Mouse (Mus musculus): ENCODE measurements around the gene Fto. TPM values are rescaled to one million over a fixed set of nuclear protein-coding genes. Genes with fewer than 3 reads are reported as not detected.

Gene Fto
- polyA plus RNA-seq, 1 experiment: 11.9 TPM

DNA sequence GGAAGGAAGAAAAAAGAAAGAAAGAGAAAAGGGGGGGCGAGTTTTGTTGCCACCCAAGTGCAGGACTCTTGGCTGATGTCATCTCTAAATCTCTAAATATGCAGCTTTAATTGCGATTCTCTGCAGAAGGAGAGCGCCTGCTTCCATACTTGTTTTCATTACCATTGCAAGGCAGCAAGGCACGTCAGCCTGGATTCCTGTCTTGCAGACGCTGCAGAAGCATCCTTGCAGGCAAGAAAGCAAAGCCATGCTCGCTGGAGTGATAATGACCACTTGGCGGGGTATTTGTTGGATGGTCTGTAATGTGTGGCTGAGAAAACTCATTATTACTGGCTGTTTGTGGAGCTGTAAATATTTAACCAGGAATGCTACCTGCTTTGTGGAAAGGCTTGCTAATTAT is 396.4 kb downstream of the Fto start:
- 49% methylated on average over 7 of the region's 7 CpGs for WGBS
- Histone ChIP-seq H3K4me3 (ENCODE audit: extremely low read depth, insufficient read depth, insufficient read length) (no peak overlapping the region), H3K27ac (ENCODE audit: insufficient read depth, low read length) (no peak overlapping the region), H3K36me3 (ENCODE audit: control insufficient read depth, insufficient read depth, low read length) (no peaks in the 10 kb centered on the region), H3K4me1 (ENCODE audit: control insufficient read depth, insufficient read depth, insufficient read length) (no peaks in the 10 kb centered on the region), H3K27me3 (ENCODE audit: control insufficient read depth, insufficient read depth, low read length) (peaks cover 4% of the 10 kb centered on the region; the same call in 1 of the 2 replicates)
- no peak for TF ChIP-seq CTCF (IDR thresholded peaks at IDR 0.05; ENCODE audit: extremely low read depth, insufficient read depth, insufficient read length, insufficient replicate concordance)
- TF ChIP-seq POLR2A (IDR thresholded peaks at IDR 0.05; ENCODE audit: low read depth, low read length): no peak
- no peak for DNase-seq (ENCODE audit: low read depth in 1 of 2, low spot score in 2 of 2)

DNA sequence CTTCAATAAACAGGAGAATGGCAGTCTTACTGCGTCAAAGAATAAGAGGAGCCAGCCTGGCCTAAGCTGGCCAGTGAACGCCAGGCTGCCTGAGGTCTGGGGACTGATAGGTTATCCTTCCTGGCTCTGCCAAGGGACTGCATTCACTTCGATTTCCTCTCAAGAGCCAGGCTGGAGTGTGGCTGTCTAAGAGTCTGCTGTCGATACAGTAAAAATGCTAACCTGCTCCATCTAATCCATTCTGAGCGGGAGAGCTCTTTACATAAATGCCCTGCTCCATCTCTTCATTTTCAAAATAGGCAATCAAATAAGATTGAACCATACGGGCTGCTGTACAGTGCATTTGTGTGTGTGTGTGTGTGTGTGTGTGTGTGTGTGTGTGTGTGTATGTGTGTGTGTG is 397.9 kb downstream of the Fto start:
- 62% methylated on average over 6 of the region's 6 CpGs for WGBS
- Histone ChIP-seq H3K27me3 (ENCODE audit: control insufficient read depth, insufficient read depth, low read length) (peaks cover 4% of the 10 kb centered on the region; the same call in 1 of the 2 replicates), H3K36me3 (ENCODE audit: control insufficient read depth, insufficient read depth, low read length) (no peaks in the 10 kb centered on the region), H3K27ac (ENCODE audit: insufficient read depth, low read length) (no peak overlapping the region), H3K4me3 (ENCODE audit: extremely low read depth, insufficient read depth, insufficient read length) (no peak overlapping the region), H3K4me1 (ENCODE audit: control insufficient read depth, insufficient read depth, insufficient read length) (no peaks in the 10 kb centered on the region)
- TF ChIP-seq CTCF (IDR thresholded peaks at IDR 0.05; ENCODE audit: extremely low read depth, insufficient read depth, insufficient read length, insufficient replicate concordance) (no peak), POLR2A (IDR thresholded peaks at IDR 0.05; ENCODE audit: low read depth, low read length) (no peak)
- no peak for DNase-seq (ENCODE audit: low read depth in 1 of 2, low spot score in 2 of 2)

DNA sequence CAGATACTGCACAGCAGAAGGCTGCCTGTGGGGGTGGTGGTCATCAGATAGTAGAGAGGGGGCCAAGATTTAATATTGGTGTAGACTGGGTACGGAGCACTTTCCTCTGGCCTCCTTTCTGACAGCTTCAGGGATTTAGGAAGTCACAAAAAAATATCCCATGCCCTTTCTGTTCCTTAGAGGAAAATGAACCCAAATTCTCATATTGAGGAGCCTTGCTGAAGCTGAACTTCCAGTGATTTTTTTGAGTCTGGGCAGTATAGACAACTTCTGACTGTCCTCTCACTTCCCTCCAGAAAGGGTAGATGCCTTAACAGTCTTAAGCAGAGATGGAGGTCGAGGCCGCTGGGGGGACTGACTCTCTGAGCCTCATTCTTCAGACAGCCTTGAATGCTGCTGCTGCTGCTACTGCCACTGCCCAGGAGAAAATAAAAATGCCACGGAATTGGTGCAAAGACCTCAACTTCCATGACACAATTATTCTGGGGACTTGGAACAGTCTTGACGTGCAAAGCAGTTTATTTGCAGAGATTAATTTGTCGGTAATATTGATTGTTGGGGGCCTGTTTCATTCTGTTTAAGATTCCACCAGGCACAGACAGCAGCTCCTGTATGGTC is 398.8 kb downstream of the Fto start:
- H3K4me3 ChIP-seq (ENCODE audit: extremely low read depth, insufficient read depth, insufficient read length): no peak overlapping the region
- H3K4me1 ChIP-seq (ENCODE audit: control insufficient read depth, insufficient read depth, insufficient read length): no peaks in the 10 kb centered on the region
- TF ChIP-seq POLR2A (IDR thresholded peaks at IDR 0.05; ENCODE audit: low read depth, low read length): no peak
- no peak for TF ChIP-seq CTCF (IDR thresholded peaks at IDR 0.05; ENCODE audit: extremely low read depth, insufficient read depth, insufficient read length, insufficient replicate concordance)
- DNase-seq (ENCODE audit: low read depth in 1 of 2, low spot score in 2 of 2): no peak
- no peak overlapping the region for H3K27ac ChIP-seq (ENCODE audit: insufficient read depth, low read length)
- H3K36me3 ChIP-seq (ENCODE audit: control insufficient read depth, insufficient read depth, low read length): no peaks in the 10 kb centered on the region
- WGBS: 41% methylated on average over 6 of the region's 6 CpGs
- peaks cover 4% of the 10 kb centered on the region; the same call in 1 of the 2 replicates for H3K27me3 ChIP-seq (ENCODE audit: control insufficient read depth, insufficient read depth, low read length)

DNA sequence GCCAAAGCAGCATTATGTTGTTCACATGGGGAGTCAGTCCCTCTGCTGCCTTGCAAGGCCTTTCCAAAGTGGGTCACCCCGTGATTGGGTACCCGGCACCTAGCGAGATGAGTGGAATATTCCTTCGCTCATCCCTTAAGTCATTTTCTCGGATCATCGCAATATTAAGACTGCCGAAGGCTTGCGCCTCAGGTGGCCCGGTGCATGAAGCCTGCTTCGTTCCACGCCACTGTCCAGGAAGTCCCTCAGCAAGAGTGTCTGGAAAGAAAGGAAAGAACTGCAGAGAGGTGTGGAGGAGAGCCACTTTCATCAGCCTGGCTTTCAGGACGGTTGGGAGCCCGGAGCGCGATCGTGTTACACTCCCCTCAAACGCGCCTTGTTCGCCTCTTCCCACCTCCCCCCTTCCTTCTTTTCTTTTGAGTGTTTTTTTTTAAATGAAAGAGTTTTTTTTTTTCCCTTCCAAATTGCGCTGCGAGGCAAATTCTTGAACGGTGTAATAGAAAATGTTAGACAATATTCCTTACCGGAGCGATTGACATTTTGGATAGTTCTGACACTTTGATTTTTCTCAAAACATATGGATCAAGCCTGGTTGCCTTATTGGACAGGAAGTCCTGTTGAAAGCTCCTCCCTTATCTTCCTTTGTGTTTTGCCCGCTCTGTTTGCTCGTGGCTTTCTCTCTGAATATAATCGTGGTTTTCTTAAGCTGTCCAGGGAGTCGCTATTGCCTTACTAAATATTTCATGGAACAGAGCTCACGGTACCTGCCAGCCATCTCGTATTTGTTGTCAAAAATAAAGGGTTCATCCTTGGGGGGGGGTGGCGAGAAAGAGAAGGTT is 399.6 kb downstream of the Fto start:
- H3K4me1 ChIP-seq (ENCODE audit: control insufficient read depth, insufficient read depth, insufficient read length): no peaks in the 10 kb centered on the region
- H3K27ac ChIP-seq (ENCODE audit: insufficient read depth, low read length): no peak overlapping the region
- H3K36me3 ChIP-seq (ENCODE audit: control insufficient read depth, insufficient read depth, low read length): no peaks in the 10 kb centered on the region
- H3K4me3 ChIP-seq (ENCODE audit: extremely low read depth, insufficient read depth, insufficient read length): no peak overlapping the region
- peaks cover 4% of the 10 kb centered on the region; the same call in 1 of the 2 replicates for H3K27me3 ChIP-seq (ENCODE audit: control insufficient read depth, insufficient read depth, low read length)
- TF ChIP-seq CTCF (IDR thresholded peaks at IDR 0.05; ENCODE audit: extremely low read depth, insufficient read depth, insufficient read length, insufficient replicate concordance) (no peak), POLR2A (IDR thresholded peaks at IDR 0.05; ENCODE audit: low read depth, low read length) (no peak)
- no peak for DNase-seq (ENCODE audit: low read depth in 1 of 2, low spot score in 2 of 2)
- WGBS: 11% methylated on average over 31 of the region's 31 CpGs

DNA sequence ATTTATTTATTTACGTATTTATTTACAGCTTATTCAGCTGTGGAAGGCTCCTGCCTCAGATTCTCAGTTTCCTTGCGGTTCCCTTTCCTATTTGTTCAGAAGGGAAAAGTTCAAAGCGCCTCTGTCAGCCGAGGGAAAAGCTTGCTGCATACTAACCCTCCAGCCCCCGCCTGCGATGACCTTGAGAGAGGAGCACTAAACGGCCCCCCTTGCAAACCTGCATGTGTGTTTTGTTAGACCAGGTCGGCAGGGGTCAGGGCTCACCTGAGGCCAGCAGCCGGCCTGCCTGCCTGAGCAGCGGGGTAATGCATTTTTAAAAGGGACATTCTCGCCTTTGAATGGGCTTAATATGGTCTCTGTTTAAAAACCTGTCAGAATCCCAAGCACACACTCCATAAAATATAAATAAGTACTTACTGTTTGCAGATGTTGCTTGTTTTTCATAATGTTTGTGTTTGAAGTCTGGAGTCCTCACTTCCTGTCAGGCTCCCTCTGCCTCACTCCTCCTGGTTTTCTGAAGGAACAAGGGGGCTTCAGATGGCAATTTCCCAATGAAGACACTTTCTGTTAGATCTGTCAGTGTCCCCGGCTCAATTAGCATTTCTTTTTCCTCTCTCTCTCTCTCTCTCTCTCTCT is 400.5 kb downstream of the Fto start:
- TF ChIP-seq CTCF (IDR thresholded peaks at IDR 0.05; ENCODE audit: extremely low read depth, insufficient read depth, insufficient read length, insufficient replicate concordance) (no peak), POLR2A (IDR thresholded peaks at IDR 0.05; ENCODE audit: low read depth, low read length) (no peak)
- WGBS: 15% methylated on average over 12 of the region's 12 CpGs
- Histone ChIP-seq H3K4me3 (ENCODE audit: extremely low read depth, insufficient read depth, insufficient read length) (no peak overlapping the region), H3K4me1 (ENCODE audit: control insufficient read depth, insufficient read depth, insufficient read length) (no peaks in the 10 kb centered on the region), H3K27me3 (ENCODE audit: control insufficient read depth, insufficient read depth, low read length) (peaks cover 4% of the 10 kb centered on the region; the same call in 1 of the 2 replicates), H3K36me3 (ENCODE audit: control insufficient read depth, insufficient read depth, low read length) (no peaks in the 10 kb centered on the region), H3K27ac (ENCODE audit: insufficient read depth, low read length) (no peak overlapping the region)
- no peak for DNase-seq (ENCODE audit: low read depth in 1 of 2, low spot score in 2 of 2)

DNA sequence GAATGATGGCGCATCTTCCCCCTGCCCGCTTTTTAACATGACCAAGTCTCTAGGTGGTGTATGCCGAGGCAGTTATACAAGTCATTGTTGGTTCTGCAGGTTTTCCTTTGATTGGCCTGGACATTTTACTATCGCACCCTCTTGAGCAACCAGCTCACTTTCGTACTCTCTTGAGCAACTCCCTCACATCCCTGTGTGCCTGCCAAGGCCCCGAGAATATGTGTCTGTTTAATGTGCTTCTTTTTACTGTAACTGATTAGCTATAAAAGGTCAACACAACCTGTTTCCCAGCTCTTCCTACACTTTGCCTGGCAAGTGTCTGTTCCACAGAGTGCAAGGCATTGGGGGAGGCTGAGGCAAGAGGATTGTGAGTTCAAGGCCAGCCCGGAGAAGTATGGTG is 401.4 kb downstream of the Fto start:
- DNase-seq (ENCODE audit: low read depth in 1 of 2, low spot score in 2 of 2): no peak
- Histone ChIP-seq H3K4me1 (ENCODE audit: control insufficient read depth, insufficient read depth, insufficient read length) (no peaks in the 10 kb centered on the region), H3K27ac (ENCODE audit: insufficient read depth, low read length) (no peak overlapping the region), H3K36me3 (ENCODE audit: control insufficient read depth, insufficient read depth, low read length) (no peaks in the 10 kb centered on the region), H3K27me3 (ENCODE audit: control insufficient read depth, insufficient read depth, low read length) (peaks cover 4% of the 10 kb centered on the region; the same call in 1 of the 2 replicates), H3K4me3 (ENCODE audit: extremely low read depth, insufficient read depth, insufficient read length) (no peak overlapping the region)
- TF ChIP-seq CTCF (IDR thresholded peaks at IDR 0.05; ENCODE audit: extremely low read depth, insufficient read depth, insufficient read length, insufficient replicate concordance) (no peak), POLR2A (IDR thresholded peaks at IDR 0.05; ENCODE audit: low read depth, low read length) (no peak)
- 94% methylated on average over 7 of the region's 7 CpGs for WGBS
